Mouse (Mus musculus): ENCODE measurements around the gene Cmtr1. TPM values are rescaled to one million over a fixed set of nuclear protein-coding genes. Genes with fewer than 3 reads are reported as not detected.

Gene Cmtr1
- polyA plus RNA-seq, 1 experiment from 2014 or later = 114 TPM

GRCm38 (mm10) chr17:29690257-29690656 lies 29.9 kb downstream of the Cmtr1 start:
- WGBS = 78% methylated on average over 6 of the region's 6 CpGs

GRCm38 (mm10) chr17:29692827-29693226 lies 32.4 kb downstream of the Cmtr1 start:
- no peaks in the 10 kb centered on the region for H3K27me3 ChIP-seq (ENCODE audit: insufficient read depth, low read length)
- no peak for ATAC-seq (ENCODE audit: insufficient read depth)
- DNase-seq = no peak
- H3K36me3 ChIP-seq (ENCODE audit: insufficient read depth) = peaks cover 72% of the 10 kb centered on the region
- no peak overlapping the region for H3K4me3 ChIP-seq (ENCODE audit: low read depth, low read length)
- no peaks in the 10 kb centered on the region for H3K4me1 ChIP-seq (ENCODE audit: insufficient read depth)
- no peaks in the 10 kb centered on the region for H3K9me3 ChIP-seq (ENCODE audit: low read depth, low read length)
- no peak overlapping the region for H3K9ac ChIP-seq
- 86% methylated on average over 2 of the region's 2 CpGs for WGBS
- H3K27ac ChIP-seq (ENCODE audit: low read depth) = no peak overlapping the region
- H3K4me2 ChIP-seq = no peak overlapping the region
- TF ChIP-seq CTCF (IDR thresholded peaks at IDR 0.05; ENCODE audit: low read depth) = no peak

More at GRCm38 (mm10) chr17:29690257-29690656, 29.9 kb downstream of the Cmtr1 start:
- Histone ChIP-seq H3K27me3 (ENCODE audit: insufficient read depth, low read length) (no peaks in the 10 kb centered on the region), H3K4me2 (no peak overlapping the region), H3K9me3 (ENCODE audit: low read depth, low read length) (no peaks in the 10 kb centered on the region), H3K4me1 (ENCODE audit: insufficient read depth) (no peaks in the 10 kb centered on the region), H3K9ac (no peak overlapping the region), H3K4me3 (ENCODE audit: low read depth, low read length) (no peak overlapping the region), H3K36me3 (ENCODE audit: insufficient read depth) (peaks cover 73% of the 10 kb centered on the region), H3K27ac (ENCODE audit: low read depth) (no peak overlapping the region)
- no peak for TF ChIP-seq CTCF (IDR thresholded peaks at IDR 0.05; ENCODE audit: low read depth)
- ATAC-seq (ENCODE audit: insufficient read depth) (no peak), DNase-seq (no peak)

- Histone ChIP-seq H3K4me2 (no peak overlapping the region), H3K9me3 (ENCODE audit: low read depth, low read length) (no peaks in the 10 kb centered on the region), H3K36me3 (ENCODE audit: insufficient read depth) (peaks cover 74% of the 10 kb centered on the region), H3K27me3 (ENCODE audit: insufficient read depth, low read length) (no peaks in the 10 kb centered on the region), H3K4me3 (ENCODE audit: low read depth, low read length) (no peak overlapping the region), H3K27ac (ENCODE audit: low read depth) (no peak overlapping the region), H3K4me1 (ENCODE audit: insufficient read depth) (no peaks in the 10 kb centered on the region), H3K9ac (no peak overlapping the region)
- DNase-seq = no peak
- ATAC-seq (ENCODE audit: insufficient read depth) = no peak
- WGBS = 72% methylated on average over 2 of the region's 2 CpGs
- no peak for TF ChIP-seq CTCF (IDR thresholded peaks at IDR 0.05; ENCODE audit: low read depth)
Observed at GRCm38 (mm10) chr17:29693571-29693970, 33.2 kb downstream of the Cmtr1 start.

GRCm38 (mm10) chr17:29694516-29694915 lies 34.1 kb downstream of the Cmtr1 start:
- Histone ChIP-seq H3K27me3 (ENCODE audit: insufficient read depth, low read length) (no peaks in the 10 kb centered on the region), H3K4me2 (no peak overlapping the region), H3K27ac (ENCODE audit: low read depth) (no peak overlapping the region), H3K9ac (no peak overlapping the region), H3K36me3 (ENCODE audit: insufficient read depth) (peaks cover 78% of the 10 kb centered on the region), H3K9me3 (ENCODE audit: low read depth, low read length) (no peaks in the 10 kb centered on the region), H3K4me3 (ENCODE audit: low read depth, low read length) (no peak overlapping the region), H3K4me1 (ENCODE audit: insufficient read depth) (no peaks in the 10 kb centered on the region)
- WGBS = 86% methylated on average over 4 of the region's 4 CpGs
- TF ChIP-seq CTCF (IDR thresholded peaks at IDR 0.05; ENCODE audit: low read depth) = no peak
- DNase-seq = no peak
- no peak for ATAC-seq (ENCODE audit: insufficient read depth)

- no peaks in the 10 kb centered on the region for H3K9me3 ChIP-seq (ENCODE audit: low read depth, low read length)
- no peaks in the 10 kb centered on the region for H3K4me1 ChIP-seq (ENCODE audit: insufficient read depth)
- peaks cover 87% of the 10 kb centered on the region for H3K36me3 ChIP-seq (ENCODE audit: insufficient read depth)
- no peak overlapping the region for H3K27ac ChIP-seq (ENCODE audit: low read depth)
- H3K4me2 ChIP-seq = no peak overlapping the region
- TF ChIP-seq CTCF (IDR thresholded peaks at IDR 0.05; ENCODE audit: low read depth) = no peak
- DNase-seq = no peak
- no peak overlapping the region for H3K9ac ChIP-seq
- H3K27me3 ChIP-seq (ENCODE audit: insufficient read depth, low read length) = no peaks in the 10 kb centered on the region
- H3K4me3 ChIP-seq (ENCODE audit: low read depth, low read length) = no peak overlapping the region
- no peak for ATAC-seq (ENCODE audit: insufficient read depth)
- 94% methylated on average over 8 of the region's 8 CpGs for WGBS
Observed at GRCm38 (mm10) chr17:29696940-29697339, 36.5 kb downstream of the Cmtr1 start.

GRCm38 (mm10) chr17:29698421-29698820 lies 38.0 kb downstream of the Cmtr1 start:
- Histone ChIP-seq H3K9me3 (ENCODE audit: low read depth, low read length) (no peaks in the 10 kb centered on the region), H3K9ac (no peak overlapping the region), H3K27ac (ENCODE audit: low read depth) (no peak overlapping the region), H3K4me1 (ENCODE audit: insufficient read depth) (no peaks in the 10 kb centered on the region), H3K4me2 (no peak overlapping the region), H3K27me3 (ENCODE audit: insufficient read depth, low read length) (no peaks in the 10 kb centered on the region), H3K4me3 (ENCODE audit: low read depth, low read length) (no peak overlapping the region), H3K36me3 (ENCODE audit: insufficient read depth) (peaks cover 96% of the 10 kb centered on the region)
- ATAC-seq (ENCODE audit: insufficient read depth) (no peak), DNase-seq (no peak)
- 88% methylated on average over 6 of the region's 6 CpGs for WGBS
- no peak for TF ChIP-seq CTCF (IDR thresholded peaks at IDR 0.05; ENCODE audit: low read depth)

GRCm38 (mm10) chr17:29700573-29700972 lies 40.2 kb downstream of the Cmtr1 start:
- DNase-seq (no peak), ATAC-seq (ENCODE audit: insufficient read depth) (no peak)
- no peak for TF ChIP-seq CTCF (IDR thresholded peaks at IDR 0.05; ENCODE audit: low read depth)
- Histone ChIP-seq H3K4me1 (ENCODE audit: insufficient read depth) (no peaks in the 10 kb centered on the region), H3K9me3 (ENCODE audit: low read depth, low read length) (no peaks in the 10 kb centered on the region), H3K27me3 (ENCODE audit: insufficient read depth, low read length) (no peaks in the 10 kb centered on the region), H3K4me3 (ENCODE audit: low read depth, low read length) (no peak overlapping the region), H3K36me3 (ENCODE audit: insufficient read depth) (peaks cover 83% of the 10 kb centered on the region), H3K9ac (no peak overlapping the region), H3K27ac (ENCODE audit: low read depth) (no peak overlapping the region), H3K4me2 (no peak overlapping the region)
- WGBS = 90% methylated on average over 7 of the region's 7 CpGs

All from lung, embryonic 14.5 days (tissue).